8 mouse cellular contexts compared by ENCODE assay signal in genomic region chr5:137600281-137600618, GRCm38 (mm10). TPM values are rescaled to one million over a fixed set of nuclear protein-coding genes. Genes with fewer than 3 reads are reported as not detected.
A peak's percentile ranks its signal among the peaks of the same experiment; 100 is the strongest.
DNase-seq lines count a peak whose midpoint lies in the region; ATAC-seq and TF ChIP-seq lines count a peak whose summit lies in the region.

No protein-coding gene starts in this region.

- H3K27me3 ChIP-seq in embryonic facial prominence, embryonic 15.5 days = no peaks in the 10 kb centered on the region
- no peaks in the 10 kb centered on the region for H3K27me3 ChIP-seq in limb, embryonic 11.5 days (ENCODE audit: control insufficient read depth, insufficient read depth, low read length)
- H3K27me3 ChIP-seq in neural tube, embryonic 14.5 days (ENCODE audit: control insufficient read depth, insufficient read depth, low read length) = no peaks in the 10 kb centered on the region

- peak overlapping the region; percentile 91 for H3K4me3 ChIP-seq in lung, adult 2 months (replicated peaks; ENCODE audit: extremely low read depth, low read depth, low read length)
- H3K4me3 ChIP-seq in embryonic facial prominence, embryonic 15.5 days (replicated peaks) = peak overlapping the region; percentile 72
- H3K4me3 ChIP-seq in limb, embryonic 11.5 days (ENCODE audit: low read depth, low read length) = peak overlapping the region; percentile 60
- H3K4me3 ChIP-seq in neural tube, embryonic 14.5 days (ENCODE audit: low read depth, low read length) = peak overlapping the region; percentile 74

- TF ChIP-seq CTCF in lung, adult 2 months (IDR thresholded peaks at IDR 0.05; ENCODE audit: insufficient read depth, low read length) = no peak

- no peak for ATAC-seq in embryonic facial prominence, embryonic 15.5 days (ENCODE audit: insufficient number of reproducible peaks, low FRiP score, low TSS enrichment, low read depth)
- ATAC-seq in limb, embryonic 11.5 days (ENCODE audit: insufficient number of reproducible peaks, low FRiP score, low TSS enrichment, low read depth) = no peak
- peak; percentile 67 for ATAC-seq in neural tube, embryonic 14.5 days (ENCODE audit: low read depth)

- peak overlapping the region; percentile 89 for H3K27ac ChIP-seq in embryonic facial prominence, embryonic 15.5 days (replicated peaks)
- 0 out of 2 replicates have a peak overlapping the region, but pooled peaks have one; percentile 8 for H3K27ac ChIP-seq in limb, embryonic 11.5 days (replicated peaks; ENCODE audit: low read depth, low read length)
- H3K27ac ChIP-seq in neural tube, embryonic 14.5 days (ENCODE audit: low read depth, low read length) = peak overlapping the region; percentile 60

- no peaks in the 10 kb centered on the region for H3K9me3 ChIP-seq in embryonic facial prominence, embryonic 15.5 days (replicated peaks)
- H3K9me3 ChIP-seq in limb, embryonic 11.5 days (ENCODE audit: control insufficient read depth, low read length) = no peaks in the 10 kb centered on the region
- H3K9me3 ChIP-seq in neural tube, embryonic 14.5 days (ENCODE audit: control insufficient read depth, low read length) = no peaks in the 10 kb centered on the region

- WGBS in lung, adult 2 months = 0% methylated on average over 19 of the region's 19 CpGs
- WGBS in embryonic facial prominence, embryonic 15.5 days = 2% methylated on average over 19 of the region's 19 CpGs
- WGBS in limb, embryonic 11.5 days = 3% methylated on average over 19 of the region's 19 CpGs
- WGBS in neural tube, embryonic 14.5 days = 2% methylated on average over 19 of the region's 19 CpGs

- TF ChIP-seq POLR2A in lung, adult 2 months (IDR thresholded peaks at IDR 0.05; ENCODE audit: borderline replicate concordance, extremely low read depth, low read depth, low read length) = no peak

- peak overlapping the region; percentile 94 for H3K9ac ChIP-seq in embryonic facial prominence, embryonic 15.5 days
- peak overlapping the region; percentile 77 for H3K9ac ChIP-seq in limb, embryonic 11.5 days (ENCODE audit: low read length)
- peak overlapping the region; percentile 79 for H3K9ac ChIP-seq in neural tube, embryonic 14.5 days (replicated peaks; ENCODE audit: low read depth, low read length)

- H3K36me3 ChIP-seq in embryonic facial prominence, embryonic 15.5 days = peaks cover 17% of the 10 kb centered on the region
- H3K36me3 ChIP-seq in limb, embryonic 11.5 days (ENCODE audit: control insufficient read depth, insufficient read depth, low read length) = peaks cover under 1% of the 10 kb centered on the region; the same call in 1 of the 2 replicates
- H3K36me3 ChIP-seq in neural tube, embryonic 14.5 days (ENCODE audit: control insufficient read depth, insufficient read depth, low read length) = no peaks in the 10 kb centered on the region

- peaks cover 10% of the 10 kb centered on the region for H3K4me1 ChIP-seq in lung, adult 2 months (ENCODE audit: control insufficient read depth, insufficient read depth, low read length)
- H3K4me1 ChIP-seq in embryonic facial prominence, embryonic 15.5 days = peaks cover 23% of the 10 kb centered on the region
- H3K4me1 ChIP-seq in limb, embryonic 11.5 days (ENCODE audit: control insufficient read depth, insufficient read depth, low read length) = peaks cover 17% of the 10 kb centered on the region
- peaks cover 16% of the 10 kb centered on the region; the same call in 1 of the 2 replicates for H3K4me1 ChIP-seq in neural tube, embryonic 14.5 days (ENCODE audit: control insufficient read depth, insufficient read depth, low read length)

- peak overlapping the region; percentile 92 for H3K4me2 ChIP-seq in embryonic facial prominence, embryonic 15.5 days (replicated peaks)
- peak overlapping the region; percentile 96 for H3K4me2 ChIP-seq in limb, embryonic 11.5 days (ENCODE audit: low read depth, severe bottlenecking)
- peak overlapping the region; percentile 80 for H3K4me2 ChIP-seq in neural tube, embryonic 14.5 days (ENCODE audit: low read depth, low read length)

- DNase-seq in lung, adult 2 months = no peak
- no peak for DNase-seq in lung, postnatal 10 days
- DNase-seq in limb, embryonic 11.5 days (ENCODE audit: low spot score) = no peak
- DNase-seq in thymus, postnatal 36 days = no peak
- no peak for DNase-seq in retina, postnatal 1 day
- no peak for DNase-seq in urinary bladder, postnatal 25 days (ENCODE audit: low spot score)

RNA-seq across cellular contexts. Expression of gene Mospd3, which starts 0.6 kb away (rescaled TPM):
- 89.1 and 103 TPM in 2 replicates for polyA plus RNA-seq in lung, adult 2 months (2012; rRNA removed)
- polyA plus RNA-seq in embryonic facial prominence, embryonic 15.5 days (2015; fragmentation: Nextera tagmentation; extraction: Ambion mirVana) = 43.3 and 47.3 TPM in 2 replicates
- 20.4 and 21.4 TPM in 2 replicates for polyA plus RNA-seq in limb, embryonic 11.5 days (2014; fragmentation: Nextera tagmentation; extraction: Ambion mirVana)
- 80.5 and 90.7 TPM in 2 replicates for polyA plus RNA-seq in neural tube, embryonic 14.5 days (2014; fragmentation: Nextera tagmentation; extraction: Ambion mirVana)

RNA-seq across cellular contexts. Expression of gene Pcolce, which starts 13.3 kb away (rescaled TPM):
- polyA plus RNA-seq in lung, adult 2 months (2012; rRNA removed) = 280 and 290 TPM in 2 replicates
- 261 and 273 TPM in 2 replicates for polyA plus RNA-seq in embryonic facial prominence, embryonic 15.5 days (2015; fragmentation: Nextera tagmentation; extraction: Ambion mirVana)
- polyA plus RNA-seq in limb, embryonic 11.5 days (2014; fragmentation: Nextera tagmentation; extraction: Ambion mirVana) = 150 TPM in 2 replicates
- polyA plus RNA-seq in neural tube, embryonic 14.5 days (2014; fragmentation: Nextera tagmentation; extraction: Ambion mirVana) = 2.4 and 59.1 TPM in 2 replicates

RNA-seq across cellular contexts. Expression of gene Fbxo24, which starts 28.6 kb away (rescaled TPM):
- polyA plus RNA-seq in lung, adult 2 months (2012; rRNA removed) = 0.89 and 1.0 TPM in 2 replicates
- polyA plus RNA-seq in embryonic facial prominence, embryonic 15.5 days (2015; fragmentation: Nextera tagmentation; extraction: Ambion mirVana) = 0.25 and 0.26 TPM in 2 replicates
- polyA plus RNA-seq in limb, embryonic 11.5 days (2014; fragmentation: Nextera tagmentation; extraction: Ambion mirVana) = 0.11 and 0.24 TPM in 2 replicates
- polyA plus RNA-seq in neural tube, embryonic 14.5 days (2014; fragmentation: Nextera tagmentation; extraction: Ambion mirVana) = 0.19 TPM in 1 of 2 replicates, not detected in the other

RNA-seq across cellular contexts. Expression of gene Lrch4, which starts 28.7 kb away (rescaled TPM):
- 79.4 and 105 TPM in 2 replicates for polyA plus RNA-seq in lung, adult 2 months (2012; rRNA removed)
- 37.2 and 48.9 TPM in 2 replicates for polyA plus RNA-seq in embryonic facial prominence, embryonic 15.5 days (2015; fragmentation: Nextera tagmentation; extraction: Ambion mirVana)
- 31.1 and 35.3 TPM in 2 replicates for polyA plus RNA-seq in limb, embryonic 11.5 days (2014; fragmentation: Nextera tagmentation; extraction: Ambion mirVana)
- 16.0 and 18.4 TPM in 2 replicates for polyA plus RNA-seq in neural tube, embryonic 14.5 days (2014; fragmentation: Nextera tagmentation; extraction: Ambion mirVana)

RNA-seq across cellular contexts. Expression of gene Gm20605, which starts 28.7 kb away (rescaled TPM):
- 63.8 and 65.2 TPM in 2 replicates for polyA plus RNA-seq in lung, adult 2 months (2012; rRNA removed)
- polyA plus RNA-seq in embryonic facial prominence, embryonic 15.5 days (2015; fragmentation: Nextera tagmentation; extraction: Ambion mirVana) = 12.7 and 13.1 TPM in 2 replicates
- polyA plus RNA-seq in limb, embryonic 11.5 days (2014; fragmentation: Nextera tagmentation; extraction: Ambion mirVana) = 6.5 and 11.5 TPM in 2 replicates
- polyA plus RNA-seq in neural tube, embryonic 14.5 days (2014; fragmentation: Nextera tagmentation; extraction: Ambion mirVana) = 6.5 and 7.9 TPM in 2 replicates

Comparison
In these comparisons a context has a peak if more than half of its experiments do, and no peak if none do; other contexts are left out.
1. H3K27ac ChIP-seq: peak in every context shown above with its lines; median percentile 89 in embryonic facial prominence, embryonic 15.5 days; 60 in neural tube, embryonic 14.5 days; 8 in limb, embryonic 11.5 days.